Mouse (Mus musculus) urinary bladder, postnatal 4 days (tissue): ENCODE measurements around the gene Coq6.

Experiments
- DNase-seq, 2 experiments: peaks; one replicate each; pipeline ENCODE4 v3.0.0; 2021 to 2022; ENCODE audit warnings: low spot score in 2 of 2

Gene Coq6

GRCm38 (mm10) chr12:84396947-84397679 lies 35.7 kb downstream of the Coq6 start:
- no peak for DNase-seq

- no peak for DNase-seq
Observed at GRCm38 (mm10) chr12:84397685-84398084, 36.2 kb downstream of the Coq6 start.

- DNase-seq = no peak
Observed at GRCm38 (mm10) chr12:84398629-84399028, 37.2 kb downstream of the Coq6 start.

GRCm38 (mm10) chr12:84399135-84399534 lies 37.7 kb downstream of the Coq6 start:
- no peak for DNase-seq

GRCm38 (mm10) chr12:84399663-84400062 lies 38.2 kb downstream of the Coq6 start:
- no peak for DNase-seq

- no peak for DNase-seq
Observed at GRCm38 (mm10) chr12:84400068-84400467, 38.6 kb downstream of the Coq6 start.

- no peak for DNase-seq
Observed at GRCm38 (mm10) chr12:84400653-84401052, 39.2 kb downstream of the Coq6 start.

- no peak for DNase-seq
Observed at GRCm38 (mm10) chr12:84402923-84403322, 41.5 kb downstream of the Coq6 start.

- DNase-seq = no peak
Observed at GRCm38 (mm10) chr12:84404541-84404940, 43.1 kb downstream of the Coq6 start.

- no peak for DNase-seq
Observed at GRCm38 (mm10) chr12:84407259-84407658, 45.8 kb downstream of the Coq6 start.

- DNase-seq = no peak
Observed at GRCm38 (mm10) chr12:84407874-84408818, 46.7 kb downstream of the Coq6 start.

- DNase-seq = peak; percentile 85 to 89
Observed at GRCm38 (mm10) chr12:84408819-84409507, 47.5 kb downstream of the Coq6 start, which contains the start of the genes Entpd5 and Bbof1. Gene Entpd5 (minus strand): TSS chr12:84409029. Gene Bbof1 (plus strand): TSS chr12:84409071.

- peak; percentile 76 to 80 for DNase-seq
Observed at GRCm38 (mm10) chr12:84416834-84417604, 55.6 kb downstream of the Coq6 start, which contains the start of gene Rnf113a2. Gene Rnf113a2 (plus strand): TSS chr12:84417196.

GRCm38 (mm10) chr12:84417605-84417922 lies 56.1 kb downstream of the Coq6 start:
- DNase-seq = no peak
